Mouse (Mus musculus) liver, adult 2 months (tissue): ENCODE data around the gene Hcls1.

Experiments
- CTCF ChIP-seq: fragments of 200-500 bp; IDR thresholded peaks from 2 replicates; pipeline ENCODE4 v1.5.1; 2011; ENCODE audit warnings: low read depth, low read length, control low read depth
- POLR2A ChIP-seq: fragments of 200-500 bp; IDR thresholded peaks from 2 replicates; pipeline ENCODE4 v1.6.1; 2011; ENCODE audit warnings: low read length, control low read depth; ENCODE audit not compliant: insufficient read depth; ENCODE audit errors: extremely low read depth

- TF ChIP-seq CTCF (no peak), POLR2A (no peak)
Measured at GRCm38 (mm10) chr16:37011061-37011921, 76.5 kb downstream of the Hcls1 start, which contains the start of gene Polq.
